Mouse (Mus musculus): Measurements from ENCODE around the gene Tspan13. TPM values are rescaled to one million over a fixed set of nuclear protein-coding genes. Genes with fewer than 3 reads are reported as not detected.
A peak's percentile ranks its signal among the peaks of the same experiment; 100 is the strongest.

Gene Tspan13
- polyA plus RNA-seq, 1 experiment from 2014 or later: 236 TPM

GRCm38 (mm10) chr12:36046196-36046595 lies 3.9 kb upstream of the Tspan13 start:
- 50% methylated on average over 5 of the region's 5 CpGs for WGBS
- Histone ChIP-seq H3K4me2 (no peak overlapping the region), H3K4me3 (replicated peaks) (no peak overlapping the region), H3K36me3 (replicated peaks) (no peaks in the 10 kb centered on the region), H3K27me3 (peaks cover 4% of the 10 kb centered on the region; the same call in 1 of the 2 replicates), H3K27ac (no peak overlapping the region), H3K9ac (no peak overlapping the region), H3K9me3 (no peaks in the 10 kb centered on the region), H3K4me1 (peaks cover 2% of the 10 kb centered on the region)
- no peak for ATAC-seq (ENCODE audit: low FRiP score)

- WGBS: 81% methylated on average over 2 of the region's 2 CpGs
- ATAC-seq (ENCODE audit: low FRiP score): no peak
- H3K27me3 ChIP-seq: peaks cover 4% of the 10 kb centered on the region; the same call in 1 of the 2 replicates
Observed at GRCm38 (mm10) chr12:36044691-36045090, 2.4 kb upstream of the Tspan13 start.

GRCm38 (mm10) chr12:36041703-36042347 lies 475 bp downstream of the Tspan13 start:
- no peaks in the 10 kb centered on the region for H3K36me3 ChIP-seq (replicated peaks)
- H3K27ac ChIP-seq: peak overlapping the region; percentile 88
- H3K27me3 ChIP-seq: peaks cover 4% of the 10 kb centered on the region; the same call in 1 of the 2 replicates
- H3K4me2 ChIP-seq: peak overlapping the region; percentile 60
- no peaks in the 10 kb centered on the region for H3K9me3 ChIP-seq
- ATAC-seq (ENCODE audit: low FRiP score): peak; percentile 81
- peak overlapping the region; percentile 94 for H3K9ac ChIP-seq
- WGBS: under 1% methylated on average over 50 of the region's 50 CpGs
- peak overlapping the region; percentile 92 for H3K4me3 ChIP-seq (replicated peaks)
- H3K4me1 ChIP-seq: peaks cover 17% of the 10 kb centered on the region

More at GRCm38 (mm10) chr12:36044691-36045090, 2.4 kb upstream of the Tspan13 start:
- H3K4me3 ChIP-seq (replicated peaks): no peak overlapping the region
- H3K36me3 ChIP-seq (replicated peaks): no peaks in the 10 kb centered on the region
- H3K9ac ChIP-seq: no peak overlapping the region
- peaks cover 14% of the 10 kb centered on the region for H3K4me1 ChIP-seq
- H3K4me2 ChIP-seq: no peak overlapping the region
- H3K27ac ChIP-seq: no peak overlapping the region
- no peaks in the 10 kb centered on the region for H3K9me3 ChIP-seq

- no peak for ATAC-seq (ENCODE audit: low FRiP score)
- 0 out of 2 replicates have a peak, but pooled peaks cover 3% of the 10 kb centered on the region for H3K9me3 ChIP-seq
- no peak overlapping the region for H3K27ac ChIP-seq
- WGBS: 50% methylated on average over 4 of the region's 4 CpGs
- peak overlapping the region; percentile 60 for H3K4me2 ChIP-seq
- peaks cover 17% of the 10 kb centered on the region for H3K4me1 ChIP-seq
- H3K9ac ChIP-seq: peak overlapping the region; percentile 94
- peak overlapping the region; percentile 92 for H3K4me3 ChIP-seq (replicated peaks)
- H3K27me3 ChIP-seq: peaks cover 4% of the 10 kb centered on the region; the same call in 1 of the 2 replicates
- H3K36me3 ChIP-seq (replicated peaks): no peaks in the 10 kb centered on the region
Observed at GRCm38 (mm10) chr12:36041281-36041589, 1.1 kb downstream of the Tspan13 start.

GRCm38 (mm10) chr12:36040571-36041280 lies 1.6 kb downstream of the Tspan13 start:
- no peak overlapping the region for H3K27ac ChIP-seq
- 67% methylated on average over 10 of the region's 10 CpGs for WGBS
- H3K4me3 ChIP-seq (replicated peaks): peak overlapping the region; percentile 92
- peaks cover 7% of the 10 kb centered on the region; the same call in 1 of the 2 replicates for H3K9me3 ChIP-seq
- H3K27me3 ChIP-seq: peaks cover 4% of the 10 kb centered on the region; the same call in 1 of the 2 replicates
- no peak for ATAC-seq (ENCODE audit: low FRiP score)
- no peaks in the 10 kb centered on the region for H3K36me3 ChIP-seq (replicated peaks)
- peaks cover 17% of the 10 kb centered on the region for H3K4me1 ChIP-seq
- peak overlapping the region; percentile 94 for H3K9ac ChIP-seq
- peak overlapping the region; percentile 60 for H3K4me2 ChIP-seq

- no peaks in the 10 kb centered on the region for H3K36me3 ChIP-seq (replicated peaks)
- no peak for ATAC-seq (ENCODE audit: low FRiP score)
- no peak overlapping the region for H3K9ac ChIP-seq
- H3K4me2 ChIP-seq: peak overlapping the region; percentile 35
- peaks cover 17% of the 10 kb centered on the region for H3K4me1 ChIP-seq
- H3K27me3 ChIP-seq: peaks cover under 1% of the 10 kb centered on the region; the same call in 1 of the 2 replicates
- H3K9me3 ChIP-seq: peaks cover 7% of the 10 kb centered on the region; the same call in 1 of the 2 replicates
- H3K4me3 ChIP-seq (replicated peaks): no peak overlapping the region; the same call in 1 of the 2 replicates
- H3K27ac ChIP-seq: no peak overlapping the region
- WGBS: 84% methylated on average over 9 of the region's 9 CpGs
Observed at GRCm38 (mm10) chr12:36039541-36040084, 2.7 kb downstream of the Tspan13 start.

- Histone ChIP-seq H3K36me3 (replicated peaks) (peaks cover 4% of the 10 kb centered on the region), H3K9ac (no peak overlapping the region), H3K4me1 (peaks cover 21% of the 10 kb centered on the region), H3K4me3 (replicated peaks) (no peak overlapping the region), H3K9me3 (peaks cover 7% of the 10 kb centered on the region; the same call in 1 of the 2 replicates), H3K27me3 (no peaks in the 10 kb centered on the region), H3K4me2 (no peak overlapping the region), H3K27ac (no peak overlapping the region)
- ATAC-seq (ENCODE audit: low FRiP score): no peak
- 95% methylated on average over 10 of the region's 10 CpGs for WGBS
Observed at GRCm38 (mm10) chr12:36036776-36037175, 5.5 kb downstream of the Tspan13 start.

- Histone ChIP-seq H3K27ac (no peak overlapping the region), H3K4me1 (peaks cover 18% of the 10 kb centered on the region), H3K36me3 (replicated peaks) (peaks cover 4% of the 10 kb centered on the region), H3K4me3 (replicated peaks) (no peak overlapping the region), H3K4me2 (no peak overlapping the region), H3K9ac (no peak overlapping the region), H3K27me3 (no peaks in the 10 kb centered on the region), H3K9me3 (peaks cover 7% of the 10 kb centered on the region; the same call in 1 of the 2 replicates)
- ATAC-seq (ENCODE audit: low FRiP score): no peak
- WGBS: 97% methylated on average over 7 of the region's 7 CpGs
Observed at GRCm38 (mm10) chr12:36036121-36036520, 6.2 kb downstream of the Tspan13 start.

- Histone ChIP-seq H3K9ac (no peak overlapping the region), H3K4me1 (peaks cover 12% of the 10 kb centered on the region), H3K4me2 (no peak overlapping the region), H3K27me3 (no peaks in the 10 kb centered on the region), H3K4me3 (replicated peaks) (no peak overlapping the region), H3K9me3 (peaks cover 7% of the 10 kb centered on the region; the same call in 1 of the 2 replicates), H3K27ac (no peak overlapping the region), H3K36me3 (replicated peaks) (peaks cover 4% of the 10 kb centered on the region)
- WGBS: 96% methylated on average over 6 of the region's 6 CpGs
- no peak for ATAC-seq (ENCODE audit: low FRiP score)
Observed at GRCm38 (mm10) chr12:36035501-36035900, 6.8 kb downstream of the Tspan13 start.

- H3K27ac ChIP-seq: no peak overlapping the region
- H3K4me2 ChIP-seq: no peak overlapping the region
- H3K9ac ChIP-seq: no peak overlapping the region
- H3K4me3 ChIP-seq (replicated peaks): no peak overlapping the region
- peaks cover 4% of the 10 kb centered on the region for H3K36me3 ChIP-seq (replicated peaks)
- ATAC-seq (ENCODE audit: low FRiP score): no peak
- 85% methylated on average over 4 of the region's 4 CpGs for WGBS
- peaks cover 4% of the 10 kb centered on the region; the same call in 1 of the 2 replicates for H3K4me1 ChIP-seq
- H3K9me3 ChIP-seq: peaks cover 7% of the 10 kb centered on the region; the same call in 1 of the 2 replicates
- no peaks in the 10 kb centered on the region for H3K27me3 ChIP-seq
Observed at GRCm38 (mm10) chr12:36032419-36032818, 9.9 kb downstream of the Tspan13 start.

GRCm38 (mm10) chr12:36030660-36031363 lies 11.5 kb downstream of the Tspan13 start:
- 91% methylated on average over 12 of the region's 12 CpGs for WGBS
- H3K36me3 ChIP-seq (replicated peaks): peaks cover 4% of the 10 kb centered on the region
- ATAC-seq (ENCODE audit: low FRiP score): no peak

GRCm38 (mm10) chr12:36029687-36030086 lies 12.6 kb downstream of the Tspan13 start:
- H3K27ac ChIP-seq: no peak overlapping the region
- H3K4me3 ChIP-seq (replicated peaks): no peak overlapping the region
- H3K36me3 ChIP-seq (replicated peaks): peaks cover 4% of the 10 kb centered on the region
- 94% methylated on average over 4 of the region's 6 CpGs for WGBS
- no peaks in the 10 kb centered on the region; the same call in 1 of the 2 replicates for H3K9me3 ChIP-seq
- no peak for ATAC-seq (ENCODE audit: low FRiP score)
- no peak overlapping the region for H3K4me2 ChIP-seq
- no peak overlapping the region for H3K9ac ChIP-seq
- H3K27me3 ChIP-seq: no peaks in the 10 kb centered on the region
- H3K4me1 ChIP-seq: peaks cover 4% of the 10 kb centered on the region; the same call in 1 of the 2 replicates

More at GRCm38 (mm10) chr12:36030660-36031363, 11.5 kb downstream of the Tspan13 start:
- H3K27ac ChIP-seq: no peak overlapping the region
- no peak overlapping the region for H3K9ac ChIP-seq
- peaks cover 4% of the 10 kb centered on the region; the same call in 1 of the 2 replicates for H3K4me1 ChIP-seq
- H3K9me3 ChIP-seq: no peaks in the 10 kb centered on the region; the same call in 1 of the 2 replicates
- no peak overlapping the region for H3K4me3 ChIP-seq (replicated peaks)
- H3K4me2 ChIP-seq: no peak overlapping the region
- H3K27me3 ChIP-seq: no peaks in the 10 kb centered on the region
